Mouse (Mus musculus) thymus, adult 2 months (tissue): Measurements from ENCODE around the gene Fto.

Experiments used
- CTCF ChIP-seq: fragments of 200-500 bp; IDR thresholded peaks from 2 replicates; pipeline ENCODE4 v1.5.1; 2012; ENCODE audit warnings: mild to moderate bottlenecking, control low read depth, low read length, moderate library complexity, borderline replicate concordance; ENCODE audit not compliant: control insufficient read depth, poor library complexity, insufficient read depth; ENCODE audit errors: extremely low read depth
- POLR2A ChIP-seq: fragments of 200-500 bp; IDR thresholded peaks from 2 replicates; pipeline ENCODE4 v1.6.1; 2012; ENCODE audit warnings: mild to moderate bottlenecking, low read length, control low read depth, moderate library complexity; ENCODE audit not compliant: control insufficient read depth, poor library complexity, insufficient read depth; ENCODE audit errors: extremely low read depth

DNA sequence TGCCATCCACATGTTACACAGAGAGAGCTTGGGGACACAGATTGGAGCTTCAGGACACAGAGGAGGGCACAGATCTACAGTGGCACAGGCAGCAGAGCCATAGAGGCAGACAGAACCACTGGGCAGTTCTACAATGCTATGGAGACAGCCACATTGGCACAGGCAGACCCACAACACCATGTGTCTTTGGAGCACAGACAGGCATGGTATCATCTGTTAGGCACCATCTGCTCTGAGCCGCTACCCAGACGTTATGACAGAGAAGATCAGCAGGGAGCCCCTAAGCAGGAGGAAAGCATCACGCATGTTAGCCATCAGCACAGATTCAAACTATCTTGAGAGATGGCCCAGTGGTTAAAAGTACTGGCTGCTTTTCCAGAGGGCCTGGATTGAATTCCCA lies 363.6 kb downstream of the Fto start:
- TF ChIP-seq CTCF (no peak), POLR2A (no peak)
